Mouse (Mus musculus) brown adipose tissue, adult 24 weeks (tissue): ENCODE data around the gene Cplx2. TPM values are rescaled to one million over a fixed set of nuclear protein-coding genes. Genes with fewer than 3 reads are reported as not detected.

ENCODE experiments used
- H3K27ac ChIP-seq: fragments of 200-500 bp; replicated peaks from 2 replicates; pipeline ENCODE4 v1.5.1; 2012; ENCODE audit warnings: low read depth, mild to moderate bottlenecking, low read length
- H3K4me1 ChIP-seq: fragments of 200-500 bp; 2 replicates; pipeline ENCODE4 v1.6.1; 2012; ENCODE audit warnings: low read length, mixed read lengths; ENCODE audit not compliant: control insufficient read depth, insufficient read depth, insufficient read length
- H3K4me3 ChIP-seq: fragments of 200-500 bp; 2 replicates; pipeline ENCODE4 v1.5.1; 2012; ENCODE audit warnings: low read depth, mild to moderate bottlenecking, low read length, moderate library complexity; ENCODE audit not compliant: insufficient read depth
- polyA plus RNA-seq: library from polyadenylated mRNA; stranded (reverse); fragments of >200 nt; gene quantifications from 2 replicates; pipeline ENCODE4 v1.2.4, GENCODE M21; 2012; ENCODE audit not compliant: missing spikeins, insufficient read depth, insufficient read length

The Cplx2 gene
- polyA plus RNA-seq, 1 experiment, result 1.4 TPM

GRCm38 (mm10) chr13:54411656-54412055, 40.5 kb downstream of the Cplx2 start:
- H3K27ac ChIP-seq, result no peak overlapping the region
- H3K4me1 ChIP-seq, result no peaks in the 10 kb centered on the region
- H3K4me3 ChIP-seq, result no peak overlapping the region

- Histone ChIP-seq H3K4me3 (no peak overlapping the region), H3K4me1 (no peaks in the 10 kb centered on the region), H3K27ac (no peak overlapping the region)
Measured at GRCm38 (mm10) chr13:54412236-54412635, 41.1 kb downstream of the Cplx2 start.

- Histone ChIP-seq H3K4me1 (no peaks in the 10 kb centered on the region), H3K4me3 (no peak overlapping the region)
Measured at GRCm38 (mm10) chr13:54412721-54413120, 41.6 kb downstream of the Cplx2 start.

GRCm38 (mm10) chr13:54415059-54415458, 43.9 kb downstream of the Cplx2 start:
- no peaks in the 10 kb centered on the region for H3K4me1 ChIP-seq
- no peak overlapping the region for H3K4me3 ChIP-seq
- H3K27ac ChIP-seq, result no peak overlapping the region

More at GRCm38 (mm10) chr13:54412721-54413120, 41.6 kb downstream of the Cplx2 start:
- no peak overlapping the region for H3K27ac ChIP-seq

- Histone ChIP-seq H3K4me1 (no peaks in the 10 kb centered on the region), H3K27ac (no peak overlapping the region), H3K4me3 (no peak overlapping the region)
Measured at GRCm38 (mm10) chr13:54418781-54419327, 47.7 kb downstream of the Cplx2 start.

GRCm38 (mm10) chr13:54420226-54420625, 49.1 kb downstream of the Cplx2 start:
- Histone ChIP-seq H3K27ac (no peak overlapping the region), H3K4me3 (no peak overlapping the region), H3K4me1 (no peaks in the 10 kb centered on the region)

- Histone ChIP-seq H3K27ac (no peak overlapping the region), H3K4me1 (no peaks in the 10 kb centered on the region), H3K4me3 (no peak overlapping the region)
Measured at GRCm38 (mm10) chr13:54425269-54425668, 54.1 kb downstream of the Cplx2 start.

GRCm38 (mm10) chr13:54426781-54427655, 55.9 kb downstream of the Cplx2 start:
- Histone ChIP-seq H3K27ac (no peak overlapping the region), H3K4me3 (no peak overlapping the region), H3K4me1 (no peaks in the 10 kb centered on the region)

GRCm38 (mm10) chr13:54428771-54429170, 57.6 kb downstream of the Cplx2 start:
- Histone ChIP-seq H3K4me1 (no peaks in the 10 kb centered on the region), H3K27ac (no peak overlapping the region), H3K4me3 (no peak overlapping the region)

GRCm38 (mm10) chr13:54430051-54430450, 58.9 kb downstream of the Cplx2 start:
- no peak overlapping the region for H3K27ac ChIP-seq

GRCm38 (mm10) chr13:54431161-54431560, 60.0 kb downstream of the Cplx2 start:
- no peak overlapping the region for H3K4me3 ChIP-seq
- no peak overlapping the region for H3K27ac ChIP-seq
- no peaks in the 10 kb centered on the region for H3K4me1 ChIP-seq

More at GRCm38 (mm10) chr13:54430051-54430450, 58.9 kb downstream of the Cplx2 start:
- Histone ChIP-seq H3K4me1 (no peaks in the 10 kb centered on the region), H3K4me3 (no peak overlapping the region)

Other genes with a start within 250 kb of the Cplx2 start
- 0.63 and 0.87 TPM in 2 replicates for gene Hrh2, start 179.2 kb upstream of the Cplx2 start, polyA plus RNA-seq
- gene Thoc3, start 97.5 kb downstream of the Cplx2 start, polyA plus RNA-seq, result 18.7 and 22.4 TPM in 2 replicates
- gene Simc1, start 132.4 kb downstream of the Cplx2 start, polyA plus RNA-seq, result 2.6 TPM in 2 replicates
- gene 4833439L19Rik, start 194.1 kb downstream of the Cplx2 start, polyA plus RNA-seq, result 122 and 176 TPM in 2 replicates
- 3.7 and 6.7 TPM in 2 replicates for gene Arl10, start 203.7 kb downstream of the Cplx2 start, polyA plus RNA-seq
- gene Nop16, start 218.7 kb downstream of the Cplx2 start, polyA plus RNA-seq, result 16.0 and 18.0 TPM in 2 replicates
- 305 and 329 TPM in 2 replicates for gene Higd2a, start 218.9 kb downstream of the Cplx2 start, polyA plus RNA-seq
- gene Cltb, start 240.0 kb downstream of the Cplx2 start, polyA plus RNA-seq, result 44.2 and 48.8 TPM in 2 replicates